Mouse (Mus musculus): ENCODE data around the gene Dennd1a. TPM values are rescaled to one million over a fixed set of nuclear protein-coding genes. Genes with fewer than 3 reads are reported as not detected.

The Dennd1a gene
- total RNA-seq, 2 experiments from 2014 or later, result 29.9 to 35.4 TPM

- no peak for DNase-seq (ENCODE audit: low spot score in 2 of 2)
Observed at GRCm38 (mm10) chr2:38168606-38169005, 118.6 kb downstream of the Dennd1a start.

GRCm38 (mm10) chr2:38165966-38166365, 121.2 kb downstream of the Dennd1a start:
- DNase-seq (ENCODE audit: low spot score in 2 of 2), result no peak

GRCm38 (mm10) chr2:38164326-38165035, 122.7 kb downstream of the Dennd1a start:
- DNase-seq (ENCODE audit: low spot score in 2 of 2), result no peak

GRCm38 (mm10) chr2:38162486-38162885, 124.7 kb downstream of the Dennd1a start:
- DNase-seq (ENCODE audit: low spot score in 2 of 2), result no peak

- no peak for DNase-seq (ENCODE audit: low spot score in 2 of 2)
Observed at GRCm38 (mm10) chr2:38161484-38161883, 125.7 kb downstream of the Dennd1a start.

GRCm38 (mm10) chr2:38159736-38160135, 127.5 kb downstream of the Dennd1a start:
- no peak for DNase-seq (ENCODE audit: low spot score in 2 of 2)

GRCm38 (mm10) chr2:38157002-38157401, 130.2 kb downstream of the Dennd1a start:
- no peak for DNase-seq (ENCODE audit: low spot score in 2 of 2)

GRCm38 (mm10) chr2:38156001-38156400, 131.2 kb downstream of the Dennd1a start:
- DNase-seq (ENCODE audit: low spot score in 2 of 2), result no peak

- no peak for DNase-seq (ENCODE audit: low spot score in 2 of 2)
Observed at GRCm38 (mm10) chr2:38144831-38145230, 142.4 kb downstream of the Dennd1a start.

GRCm38 (mm10) chr2:38144067-38144779, 143.0 kb downstream of the Dennd1a start:
- DNase-seq (ENCODE audit: low spot score in 2 of 2), result no peak

GRCm38 (mm10) chr2:38142905-38143304, 144.3 kb downstream of the Dennd1a start:
- DNase-seq (ENCODE audit: low spot score in 2 of 2), result no peak

- no peak for DNase-seq (ENCODE audit: low spot score in 2 of 2)
Observed at GRCm38 (mm10) chr2:38142210-38142609, 145.0 kb downstream of the Dennd1a start.

GRCm38 (mm10) chr2:38139536-38139935, 147.7 kb downstream of the Dennd1a start:
- no peak for DNase-seq (ENCODE audit: low spot score in 2 of 2)

GRCm38 (mm10) chr2:38137086-38137485, 150.1 kb downstream of the Dennd1a start:
- DNase-seq (ENCODE audit: low spot score in 2 of 2), result no peak

GRCm38 (mm10) chr2:38135427-38135826, 151.8 kb downstream of the Dennd1a start:
- DNase-seq (ENCODE audit: low spot score in 2 of 2), result no peak

GRCm38 (mm10) chr2:38133036-38133825, 154.0 kb downstream of the Dennd1a start:
- DNase-seq (ENCODE audit: low spot score in 2 of 2), result no peak

- no peak for DNase-seq (ENCODE audit: low spot score in 2 of 2)
Observed at GRCm38 (mm10) chr2:38132233-38132822, 154.9 kb downstream of the Dennd1a start.

GRCm38 (mm10) chr2:38131538-38131937, 155.7 kb downstream of the Dennd1a start:
- DNase-seq (ENCODE audit: low spot score in 2 of 2), result no peak

- no peak for DNase-seq (ENCODE audit: low spot score in 2 of 2)
Observed at GRCm38 (mm10) chr2:38129961-38130802, 157.0 kb downstream of the Dennd1a start.

GRCm38 (mm10) chr2:38126383-38126732, 160.8 kb downstream of the Dennd1a start:
- DNase-seq (ENCODE audit: low spot score in 2 of 2), result no peak

Measured in adrenal gland, postnatal 4 days (tissue).